Mouse (Mus musculus): Measurements from ENCODE around the gene Sult2a5.

The Sult2a5 gene

GRCm38 (mm10) chr7:13623667-13624066 is at the start of gene Sult2a5:
Gene Sult2a5, plus strand, starts transcription at chr7:13623967.
- in situ Hi-C loops (cut with MboI, MseI) = no loop called here

All from regulatory T cell (primary cell).